Comparison of ENCODE assay signal across 22 mouse cellular contexts in genomic region chr9:96851036-96851435, GRCm38 (mm10). TPM values are rescaled to one million over a fixed set of nuclear protein-coding genes. Genes with fewer than 3 reads are reported as not detected.
A peak's percentile ranks its signal among the peaks of the same experiment; 100 is the strongest.
DNase-seq lines count a peak whose midpoint lies in the region; ATAC-seq and TF ChIP-seq lines count a peak whose summit lies in the region.
"Had no signal": no experiment of that assay in that cellular context is flagged by ENCODE, and none has a peak within 500 bp of the region (broad histone marks: within the 10 kb centered on the region; RNA-seq: fewer than 3 reads in every experiment).

No protein-coding gene starts in this region.

- no peak for ATAC-seq in liver, postnatal 0 days
- peak; percentile 41; the same call in 1 of the 2 replicates for ATAC-seq in intestine, embryonic 16.5 days
- ATAC-seq in midbrain, embryonic 16.5 days: no peak
- ATAC-seq: forebrain, embryonic 14.5 days had no signal

- no peak for TF ChIP-seq EP300 in liver, postnatal 0 days (IDR thresholded peaks at IDR 0.05; ENCODE audit: low read depth)

- H3K79me2 ChIP-seq in liver, adult 2 months (ENCODE audit: control insufficient read depth, insufficient read depth, low read length): no peaks in the 10 kb centered on the region

- H3K4me1 ChIP-seq in kidney, adult 2 months (ENCODE audit: control insufficient read depth, insufficient read depth, low read length): no peaks in the 10 kb centered on the region
- peaks cover 5% of the 10 kb centered on the region; the same call in 1 of the 2 replicates for H3K4me1 ChIP-seq in liver, adult 2 months (ENCODE audit: control insufficient read depth, insufficient read depth, low read length)
- no peaks in the 10 kb centered on the region for H3K4me1 ChIP-seq in liver, postnatal 0 days (ENCODE audit: insufficient read depth)
- H3K4me1 ChIP-seq in intestine, embryonic 16.5 days (ENCODE audit: control insufficient read depth, insufficient read depth, low read length): peaks cover 13% of the 10 kb centered on the region
- H3K4me1 ChIP-seq in small intestine, adult 2 months (ENCODE audit: control insufficient read depth, insufficient read depth, insufficient read length, low read length): 0 out of 2 replicates have a peak, but pooled peaks cover 2% of the 10 kb centered on the region
- H3K4me1 ChIP-seq in midbrain, embryonic 16.5 days (ENCODE audit: control insufficient read depth, insufficient read depth, low read length): peaks cover 8% of the 10 kb centered on the region
- H3K4me1 ChIP-seq: heart, embryonic 10.5 days had no signal

- TF ChIP-seq POLR2A in kidney, adult 2 months (IDR thresholded peaks at IDR 0.05; ENCODE audit: low read depth, low read length): no peak
- TF ChIP-seq POLR2A in liver, adult 2 months (IDR thresholded peaks at IDR 0.05; ENCODE audit: extremely low read depth, insufficient read depth, low read length): no peak
- no peak for TF ChIP-seq POLR2A in small intestine, adult 2 months (IDR thresholded peaks at IDR 0.05; ENCODE audit: low read depth, low read length)

- DNase-seq in kidney, adult 2 months: peak; percentile 56
- DNase-seq in kidney, adult 11 months: no peak
- peak; percentile 72 for DNase-seq in liver, adult 2 months (ENCODE audit: extremely low read depth, low read depth, low spot score)
- no peak for DNase-seq in liver, postnatal 0 days
- no peak for DNase-seq in Muller cell, postnatal 12 days (ENCODE audit: inconsistent ontology term)
- DNase-seq: adrenal gland, adult 8-10 months; adrenal gland, postnatal 36 days; cerebellum, adult 2 months; cerebellum, postnatal 10 days; embryo, embryonic 11 days; gastrocnemius, postnatal 10 days; heart, adult 18-20 months; heart, postnatal 10 days; heart, postnatal 4 days had no signal

- no peak overlapping the region for H3K9ac ChIP-seq in liver, adult 2 months (ENCODE audit: low read depth, low read length)
- H3K9ac ChIP-seq in liver, postnatal 0 days (replicated peaks): no peak overlapping the region
- H3K9ac ChIP-seq in intestine, embryonic 16.5 days (ENCODE audit: low read depth, low read length): no peak overlapping the region
- H3K9ac ChIP-seq in midbrain, embryonic 16.5 days (ENCODE audit: low read depth, low read length): no peak overlapping the region
- H3K9ac ChIP-seq: embryonic facial prominence, embryonic 15.5 days had no signal

- no peak overlapping the region for H3K4me2 ChIP-seq in liver, postnatal 0 days (ENCODE audit: low read depth, low read length)
- no peak overlapping the region for H3K4me2 ChIP-seq in intestine, embryonic 16.5 days (ENCODE audit: low read depth, low read length)
- H3K4me2 ChIP-seq in midbrain, embryonic 16.5 days (ENCODE audit: low read length): no peak overlapping the region
- H3K4me2 ChIP-seq: embryonic facial prominence, embryonic 15.5 days had no signal

- no peak overlapping the region for H3K27ac ChIP-seq in kidney, adult 2 months (ENCODE audit: insufficient read depth, low read depth, low read length)
- no peak overlapping the region for H3K27ac ChIP-seq in liver, adult 2 months (replicated peaks; ENCODE audit: insufficient read depth, low read depth, low read length)
- H3K27ac ChIP-seq in liver, postnatal 0 days (ENCODE audit: low read depth): no peak overlapping the region
- H3K27ac ChIP-seq in intestine, embryonic 16.5 days (ENCODE audit: low read length): peak overlapping the region; percentile 49; the same call in 1 of the 2 replicates
- peak overlapping the region; percentile 5; the same call in 1 of the 2 replicates for H3K27ac ChIP-seq in small intestine, adult 2 months (ENCODE audit: insufficient read depth, low read depth, low read length)
- H3K27ac ChIP-seq in midbrain, embryonic 16.5 days (ENCODE audit: low read length): no peak overlapping the region
- H3K27ac ChIP-seq: embryonic facial prominence, embryonic 15.5 days; forebrain, embryonic 10.5 days; heart, embryonic 10.5 days had no signal

- 68% methylated on average over 7 of the region's 7 CpGs for WGBS in kidney, adult 2 months
- WGBS in liver, adult 2 months: 33% methylated on average over 7 of the region's 7 CpGs
- 76% methylated on average over 7 of the region's 7 CpGs for WGBS in liver, postnatal 0 days (ENCODE audit: insufficient replicate concordance)
- 76% methylated on average over 7 of the region's 7 CpGs for WGBS in intestine, embryonic 16.5 days
- 82% methylated on average over 7 of the region's 7 CpGs for WGBS in small intestine, adult 2 months
- 88% methylated on average over 7 of the region's 7 CpGs for WGBS in midbrain, embryonic 16.5 days

- no peaks in the 10 kb centered on the region for H3K9me3 ChIP-seq in liver, postnatal 0 days (ENCODE audit: low read length)
- H3K9me3 ChIP-seq in intestine, embryonic 16.5 days (ENCODE audit: control insufficient read depth, low read length): no peaks in the 10 kb centered on the region
- H3K9me3 ChIP-seq in midbrain, embryonic 16.5 days (replicated peaks; ENCODE audit: control insufficient read depth, low read length, poor library complexity, severe bottlenecking): no peaks in the 10 kb centered on the region
- H3K9me3 ChIP-seq: embryonic facial prominence, embryonic 15.5 days; forebrain, embryonic 10.5 days; heart, embryonic 10.5 days had no signal

- H3K4me3 ChIP-seq in kidney, adult 2 months (ENCODE audit: insufficient read depth, low read depth, low read length): no peak overlapping the region
- no peak overlapping the region for H3K4me3 ChIP-seq in liver, adult 2 months (ENCODE audit: insufficient read depth, low read depth, low read length)
- H3K4me3 ChIP-seq in liver, postnatal 0 days (ENCODE audit: low read depth, low read length): no peak overlapping the region
- no peak overlapping the region for H3K4me3 ChIP-seq in intestine, embryonic 16.5 days (ENCODE audit: low read length)
- no peak overlapping the region for H3K4me3 ChIP-seq in small intestine, adult 2 months (ENCODE audit: low read depth, low read length)
- no peak overlapping the region for H3K4me3 ChIP-seq in midbrain, embryonic 16.5 days (ENCODE audit: low read depth, low read length)
- H3K4me3 ChIP-seq: embryonic facial prominence, embryonic 15.5 days; erythroblast, embryonic 14.5 days; forebrain, embryonic 10.5 days; heart, embryonic 10.5 days had no signal

- no peaks in the 10 kb centered on the region for H3K36me3 ChIP-seq in kidney, adult 2 months (ENCODE audit: control insufficient read depth, insufficient read depth, low read length)
- H3K36me3 ChIP-seq in liver, adult 2 months (ENCODE audit: control insufficient read depth, insufficient read depth, low read length): no peaks in the 10 kb centered on the region; the same call in none of the 2 replicates
- 0 out of 2 replicates have a peak, but pooled peaks cover 2% of the 10 kb centered on the region for H3K36me3 ChIP-seq in liver, postnatal 0 days (replicated peaks; ENCODE audit: insufficient read depth, low read length)
- peaks cover 4% of the 10 kb centered on the region; the same call in 1 of the 2 replicates for H3K36me3 ChIP-seq in intestine, embryonic 16.5 days (ENCODE audit: control insufficient read depth, insufficient read depth, low read length)
- H3K36me3 ChIP-seq in small intestine, adult 2 months (ENCODE audit: control insufficient read depth, insufficient read depth, low read length): peaks cover 2% of the 10 kb centered on the region; the same call in 1 of the 2 replicates
- no peaks in the 10 kb centered on the region for H3K36me3 ChIP-seq in midbrain, embryonic 16.5 days (ENCODE audit: control insufficient read depth, insufficient read depth, low read length)
- H3K36me3 ChIP-seq: embryonic facial prominence, embryonic 15.5 days; forebrain, embryonic 10.5 days had no signal

- H3K27me3 ChIP-seq in kidney, adult 2 months (replicated peaks; ENCODE audit: control insufficient read depth, insufficient read depth, low read length): no peaks in the 10 kb centered on the region
- no peaks in the 10 kb centered on the region for H3K27me3 ChIP-seq in liver, adult 2 months (ENCODE audit: control insufficient read depth, insufficient read depth, low read length)
- no peaks in the 10 kb centered on the region for H3K27me3 ChIP-seq in liver, postnatal 0 days (ENCODE audit: insufficient read depth, low read length)
- no peaks in the 10 kb centered on the region for H3K27me3 ChIP-seq in intestine, embryonic 16.5 days (replicated peaks; ENCODE audit: control insufficient read depth, insufficient read depth, low read length)
- no peaks in the 10 kb centered on the region for H3K27me3 ChIP-seq in small intestine, adult 2 months (ENCODE audit: control insufficient read depth, insufficient read depth, low read length)
- no peaks in the 10 kb centered on the region for H3K27me3 ChIP-seq in midbrain, embryonic 16.5 days (ENCODE audit: control insufficient read depth, insufficient read depth, low read depth, low read length)
- H3K27me3 ChIP-seq: embryonic facial prominence, embryonic 15.5 days had no signal

- TF ChIP-seq CTCF in kidney, adult 2 months (conservative IDR thresholded peaks at IDR 0.05; ENCODE audit: insufficient read depth, insufficient read length, low read depth, low read length): no peak
- no peak for TF ChIP-seq CTCF in liver, adult 2 months (IDR thresholded peaks at IDR 0.05; ENCODE audit: low read depth, low read length)
- TF ChIP-seq CTCF in liver, postnatal 0 days (IDR thresholded peaks at IDR 0.05; ENCODE audit: low read depth): no peak
- no peak for TF ChIP-seq CTCF in small intestine, adult 2 months (IDR thresholded peaks at IDR 0.05; ENCODE audit: extremely low read depth, insufficient read length, insufficient replicate concordance, low read depth, low read length)

RNA-seq across cellular contexts. Expression of gene Pxylp1, which starts 41.4 kb away (rescaled TPM):
- 7.6 and 10.7 TPM in 2 replicates for polyA plus RNA-seq in kidney, adult 2 months (2012; rRNA removed)
- 6.0 and 7.2 TPM in 2 replicates for total RNA-seq in liver, adult 2 months (2014; rRNA removed)
- 4.5 and 5.5 TPM in 2 replicates for polyA plus RNA-seq in liver, adult 2 months (2012; rRNA removed)
- 4.9 and 5.3 TPM in 2 replicates for polyA plus RNA-seq in liver, postnatal 0 days (2015; fragmentation: Nextera tagmentation; extraction: Ambion mirVana)
- polyA plus RNA-seq in intestine, embryonic 16.5 days (2015; fragmentation: Nextera tagmentation; extraction: Ambion mirVana): 35.2 and 38.1 TPM in 2 replicates
- 5.3 and 11.9 TPM in 2 replicates for polyA plus RNA-seq in small intestine, adult 2 months (2012; rRNA removed)
- 39.3 and 47.8 TPM in 2 replicates for polyA plus RNA-seq in midbrain, embryonic 16.5 days (2015; fragmentation: Nextera tagmentation; extraction: Ambion mirVana)

Comparison
In these comparisons a context has a peak if more than half of its experiments do, and no peak if none do; other contexts are left out.
1. DNase-seq: peak in kidney, adult 2 months (single experiment) and liver, adult 2 months (single experiment); none in kidney, adult 11 months (single experiment), liver, postnatal 0 days (single experiment) and Muller cell, postnatal 12 days (single experiment).
2. H3K27ac ChIP-seq: peak in intestine, embryonic 16.5 days (single experiment) and small intestine, adult 2 months (single experiment); none in kidney, adult 2 months (single experiment), liver, adult 2 months (single experiment), liver, postnatal 0 days (single experiment) and midbrain, embryonic 16.5 days (single experiment).